Mouse (Mus musculus) CD8-positive naive resting alpha-beta T cell, adult 2 months (primary cell): ENCODE results near the gene Bcl7a.
A peak's percentile ranks its signal among the peaks of the same experiment; 100 is the strongest.

Experiments used
- DNase-seq, 2 experiments: peaks; one replicate each; pipeline ENCODE4 v3.0.0; 2022; ENCODE audit warnings: low read depth in 2 of 2, low spot score in 2 of 2

The Bcl7a gene

DNA sequence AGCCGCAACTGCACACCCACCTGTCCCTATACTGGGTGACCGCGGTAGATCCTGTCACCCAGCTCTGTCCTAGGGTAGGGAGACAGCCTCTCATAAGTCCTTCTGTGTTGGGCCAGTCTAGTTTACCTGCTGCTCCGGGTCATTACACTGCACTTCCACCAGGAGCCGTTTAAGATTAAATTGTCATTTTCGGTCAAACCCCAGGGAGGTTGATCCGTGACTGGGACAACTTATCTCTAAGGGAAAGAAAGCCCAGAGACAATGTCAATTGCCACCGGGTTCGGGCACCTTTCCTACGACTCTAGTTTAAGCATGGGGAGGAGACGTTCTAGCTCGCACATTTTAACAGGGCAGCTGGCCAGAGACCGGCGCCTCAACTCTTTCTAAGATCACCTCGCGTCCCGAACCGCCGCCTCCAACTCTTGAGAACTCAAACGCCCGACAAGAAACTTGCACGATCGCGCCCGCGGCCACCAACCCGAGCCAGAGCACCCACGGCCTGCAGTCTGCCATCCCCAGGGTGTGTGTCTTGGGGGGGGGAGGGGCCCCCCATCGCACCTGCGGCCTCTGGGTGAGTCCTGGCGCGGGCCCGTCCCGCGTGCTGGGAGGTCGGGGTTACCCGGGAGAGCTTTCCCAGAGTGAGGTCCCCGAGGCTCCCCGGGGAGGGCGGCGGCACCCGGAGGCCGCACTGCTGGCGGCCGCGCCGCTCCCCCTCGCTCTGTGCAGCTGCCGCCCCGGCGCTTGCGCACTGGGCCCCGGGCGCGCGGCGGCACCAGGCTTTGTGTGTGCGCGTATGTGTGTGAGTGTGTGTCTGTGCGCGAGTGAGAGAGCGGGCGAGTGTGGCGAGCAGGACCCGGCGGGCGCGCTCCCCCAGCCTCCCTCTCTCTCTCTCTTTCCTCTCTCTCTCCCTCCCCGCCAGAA is at the start of gene Bcl7a:
Gene Bcl7a (plus strand): TSS at position 128 of the 921 bp plus-strand sequence.
- DNase-seq, result peak; percentile 85 to 90

DNA sequence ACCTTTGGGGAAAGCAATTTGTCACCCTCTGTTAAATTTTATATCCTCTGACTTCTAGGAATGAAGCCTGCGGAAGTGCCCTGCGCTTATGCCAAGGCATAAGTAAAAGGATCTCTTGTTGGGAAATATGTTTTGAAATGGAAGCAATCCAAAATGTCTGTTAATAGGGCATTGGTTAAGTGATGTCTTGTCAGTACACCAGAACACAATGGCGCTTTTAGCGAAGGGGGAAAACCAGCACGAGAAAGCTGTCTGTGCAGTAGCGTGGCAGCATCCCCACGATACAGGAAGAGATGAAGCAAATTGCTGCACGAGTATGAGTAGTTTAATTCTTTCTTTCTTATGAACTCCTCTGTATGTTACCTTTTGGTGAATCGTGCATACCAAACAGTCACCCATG is 49.0 kb upstream of the Bcl7a start:
- DNase-seq, result no peak

DNA sequence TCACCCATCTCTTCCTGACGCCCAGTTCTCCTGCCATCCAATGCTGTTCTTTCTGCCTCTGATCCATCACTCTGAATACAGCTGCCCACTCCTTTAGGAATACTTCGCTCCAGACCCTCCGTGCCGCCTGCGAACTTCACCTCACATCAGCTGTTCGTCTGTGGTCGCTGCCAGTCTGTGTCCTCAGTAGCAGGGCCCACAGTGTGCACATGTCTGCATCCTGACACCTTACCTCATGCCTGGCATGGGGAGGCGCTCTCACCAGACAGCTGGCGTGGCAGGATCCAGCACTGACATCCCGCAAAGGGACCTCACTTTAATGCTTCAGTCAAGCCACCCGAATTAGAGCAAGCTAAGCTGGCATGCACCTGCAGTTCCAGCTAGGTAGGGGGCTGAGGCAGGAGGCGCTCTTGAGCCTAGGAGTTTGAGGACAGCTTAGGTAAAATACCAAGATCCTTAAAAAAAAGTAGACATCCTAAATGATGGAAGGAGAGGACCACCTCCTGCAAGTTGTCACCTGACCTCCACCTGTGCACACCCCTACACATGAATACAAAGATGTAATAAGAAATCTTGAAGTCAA is 47.3 kb upstream of the Bcl7a start:
- DNase-seq, result no peak

DNA sequence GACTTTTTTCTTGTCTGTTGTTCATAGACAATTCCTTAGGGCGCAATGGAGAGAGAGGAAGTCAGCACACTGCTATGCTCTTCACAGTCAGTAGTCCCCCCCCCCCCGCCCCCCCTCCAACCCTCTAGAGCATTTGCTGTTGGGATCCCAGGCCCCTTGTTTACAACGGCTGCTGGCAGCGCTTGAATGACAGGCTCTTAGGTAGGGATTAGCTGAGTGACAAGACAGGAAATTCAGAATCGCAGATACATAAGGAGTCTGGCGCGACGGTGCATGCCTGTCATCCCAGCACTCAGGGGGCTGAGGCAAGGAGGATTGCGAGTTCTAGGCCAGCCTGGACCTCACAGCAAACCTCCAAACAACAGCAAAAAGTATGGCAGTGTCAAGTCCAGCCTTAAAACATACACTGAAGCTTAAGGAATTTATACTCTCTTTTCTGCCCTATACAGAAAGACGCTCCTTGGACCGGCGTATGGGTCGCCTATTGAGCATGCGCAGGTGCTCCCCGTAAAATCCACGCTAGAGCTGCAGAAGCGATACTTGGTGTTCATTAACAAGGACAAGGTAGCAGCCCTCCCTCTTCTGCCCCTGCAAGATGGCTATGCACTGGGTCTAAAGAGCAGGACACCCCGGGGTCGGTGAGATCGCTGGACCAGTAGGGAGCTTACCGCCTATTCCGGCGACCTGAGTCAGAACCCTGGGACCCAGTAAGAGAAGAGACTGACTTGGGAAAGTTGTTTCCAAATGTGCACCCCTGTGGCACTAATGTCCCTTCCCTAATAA is 46.5 kb upstream of the Bcl7a start:
- no peak for DNase-seq

DNA sequence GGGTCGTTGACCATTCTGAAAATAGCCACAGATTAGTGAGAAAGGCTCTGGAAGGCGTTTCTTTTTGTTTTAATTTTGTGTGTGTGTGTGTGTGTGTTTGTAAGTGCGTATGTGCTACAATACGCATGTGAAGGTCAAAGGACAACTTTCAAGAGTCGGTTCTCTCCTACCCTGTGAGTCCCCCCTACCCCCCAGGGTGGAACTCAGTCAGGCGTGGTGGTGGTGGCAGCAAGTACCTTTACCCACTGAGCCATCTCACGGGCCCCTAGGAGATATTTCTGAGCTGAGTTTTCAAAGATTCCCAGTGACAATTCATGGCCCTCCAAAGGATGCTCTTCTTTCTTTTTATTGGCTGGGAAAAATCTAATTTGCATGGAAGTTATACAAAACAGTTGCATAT is 45.8 kb upstream of the Bcl7a start:
- no peak for DNase-seq

DNA sequence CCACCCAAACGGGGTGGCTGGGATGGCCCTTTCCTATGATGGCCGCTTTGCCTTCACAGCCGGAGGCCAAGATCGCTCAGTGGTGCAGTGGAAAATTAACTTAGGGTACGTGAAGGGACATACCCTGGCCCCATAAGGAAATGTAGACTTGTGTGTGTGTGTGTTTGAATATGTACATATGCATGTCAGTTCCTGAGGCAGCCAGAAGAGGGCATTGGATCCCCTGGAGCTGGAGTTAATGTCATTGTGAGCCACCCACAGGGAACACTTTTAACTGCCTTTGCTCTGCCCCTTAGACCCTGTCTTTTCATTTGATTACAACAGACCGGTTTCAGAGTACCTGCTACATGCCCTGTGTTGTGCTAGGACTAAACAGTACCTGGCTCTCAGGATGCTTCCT is 45.1 kb upstream of the Bcl7a start:
- DNase-seq, result no peak

DNA sequence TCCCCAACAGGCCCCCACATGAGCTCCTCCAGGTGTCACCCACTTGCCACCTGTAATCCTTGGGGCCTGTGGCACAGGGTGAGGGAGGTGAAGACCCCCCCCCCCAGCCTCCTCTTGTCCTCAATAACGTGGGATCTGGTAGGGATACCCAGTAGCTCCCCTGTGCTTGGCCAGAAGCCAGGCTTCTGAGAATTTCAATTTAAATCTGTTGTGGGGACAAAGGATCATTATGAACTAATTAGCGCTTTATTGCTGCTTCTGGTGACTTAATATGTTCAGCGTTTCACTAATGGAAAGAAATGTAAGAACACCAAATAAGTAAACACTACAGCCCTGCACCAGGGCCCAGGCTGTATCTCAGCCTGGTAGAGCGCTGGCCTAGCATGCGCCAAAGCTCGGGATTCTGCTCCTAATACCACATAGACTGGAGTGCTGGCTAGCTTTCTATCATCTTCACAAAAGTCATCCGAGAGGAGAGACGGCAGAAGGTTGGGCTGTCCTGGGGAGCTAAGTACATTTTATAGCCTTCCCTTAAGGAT is 43.1 kb upstream of the Bcl7a start:
- DNase-seq, result no peak

DNA sequence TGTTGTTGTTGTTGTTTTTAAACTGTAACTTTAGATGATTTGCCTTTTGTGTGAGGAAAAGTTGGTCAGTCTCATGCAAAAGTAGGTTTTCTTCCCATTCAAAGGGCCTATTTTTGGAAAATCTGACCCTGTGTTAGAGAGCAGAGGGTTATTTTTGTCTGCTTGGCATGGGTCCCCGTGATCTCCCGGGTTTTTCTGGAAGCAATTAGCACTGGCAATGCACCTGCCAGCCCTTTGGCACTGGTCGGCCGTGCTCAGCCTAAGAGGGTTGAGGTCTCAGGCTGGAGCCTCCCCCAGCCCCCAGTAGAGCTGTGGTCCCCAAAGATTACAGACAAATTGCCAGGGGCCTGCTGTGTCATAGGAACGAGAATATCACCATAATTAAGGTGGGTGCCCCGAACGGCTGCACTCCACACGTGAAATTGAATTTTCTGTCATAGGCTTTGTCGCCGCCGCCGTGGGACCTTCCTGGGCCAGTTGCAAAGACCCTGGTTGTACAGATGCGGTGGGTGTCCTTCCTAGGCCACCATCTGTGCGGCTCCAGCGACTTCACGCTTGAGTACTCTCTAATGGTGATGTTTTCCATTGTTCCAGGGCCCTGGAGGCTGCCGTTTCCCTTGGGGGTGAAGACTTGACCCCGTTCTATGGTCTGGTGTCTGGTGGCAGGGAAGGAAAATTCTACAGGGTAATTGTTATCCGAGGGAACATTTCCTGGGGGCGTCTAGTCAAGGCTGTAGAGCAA is 41.7 kb upstream of the Bcl7a start:
- DNase-seq, result no peak

DNA sequence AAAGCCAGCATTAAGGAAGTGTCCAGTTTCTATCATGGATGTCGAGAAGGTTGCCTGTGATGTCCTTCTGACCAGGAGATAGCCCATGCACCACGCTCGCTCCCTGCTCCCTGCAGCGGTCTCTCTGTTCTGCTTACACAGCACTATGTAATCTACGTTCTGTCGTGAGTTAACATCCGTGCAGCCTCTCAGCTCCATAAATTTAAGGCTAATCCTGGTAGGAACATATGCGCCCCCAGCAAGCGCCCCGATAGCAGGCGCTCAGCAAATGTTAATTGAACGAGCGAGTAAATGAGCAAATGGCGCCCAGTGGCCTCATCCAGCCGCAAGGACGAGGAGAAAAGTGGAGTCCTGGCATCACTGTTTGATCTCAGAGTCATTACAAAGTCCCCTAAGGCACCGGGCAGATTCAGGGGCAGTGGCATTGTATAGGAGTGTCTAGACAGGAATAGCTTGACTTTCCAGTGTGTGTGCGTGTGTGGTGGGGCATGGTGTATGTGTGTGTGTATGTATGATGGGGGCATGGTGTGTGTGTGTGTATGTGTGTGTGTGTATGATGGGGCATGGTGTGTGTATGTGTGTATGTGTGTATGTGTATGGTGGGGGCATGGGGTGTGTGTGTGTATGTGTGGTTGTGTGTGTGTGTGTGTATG is 35.9 kb upstream of the Bcl7a start:
- no peak for DNase-seq

DNA sequence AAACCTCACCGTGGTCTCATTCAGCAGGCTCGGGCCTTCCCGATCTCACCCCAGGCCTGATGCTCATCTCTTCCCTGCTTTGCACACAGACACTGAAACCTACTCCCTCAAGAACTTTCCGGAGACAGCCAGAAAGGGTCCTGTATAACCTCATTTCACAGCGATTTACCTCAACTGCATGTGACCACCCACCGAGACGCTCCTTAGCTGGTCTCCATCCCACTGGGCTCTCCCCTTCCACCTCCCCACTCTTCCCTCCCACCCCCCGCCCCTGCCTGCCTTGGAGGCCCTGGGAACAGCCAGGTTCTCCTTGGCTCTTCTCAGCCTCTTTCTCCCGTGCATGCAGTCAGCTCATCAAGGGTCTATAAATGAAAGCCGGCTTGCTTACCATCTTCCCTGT is 33.8 kb upstream of the Bcl7a start:
- DNase-seq, result no peak

DNA sequence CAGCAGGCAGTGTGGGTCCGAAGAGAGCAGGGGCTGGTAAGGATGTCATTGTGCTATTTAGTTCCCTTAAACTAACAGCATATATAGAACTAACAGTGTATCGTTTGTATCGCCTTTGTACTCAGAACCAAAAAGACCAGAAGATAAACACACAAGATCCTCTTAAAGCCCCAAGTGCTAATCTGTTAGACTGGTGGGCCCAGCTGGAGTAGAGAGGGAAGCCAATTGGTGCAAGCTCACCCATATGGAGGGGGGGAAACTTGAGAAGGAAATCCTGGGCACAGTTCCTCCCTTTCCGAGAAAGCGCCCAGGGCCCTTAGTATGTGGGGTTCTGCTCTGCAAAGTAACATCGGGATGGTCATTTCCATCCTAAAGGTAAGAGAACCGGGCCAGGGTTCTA is 33.4 kb upstream of the Bcl7a start:
- no peak for DNase-seq

DNA sequence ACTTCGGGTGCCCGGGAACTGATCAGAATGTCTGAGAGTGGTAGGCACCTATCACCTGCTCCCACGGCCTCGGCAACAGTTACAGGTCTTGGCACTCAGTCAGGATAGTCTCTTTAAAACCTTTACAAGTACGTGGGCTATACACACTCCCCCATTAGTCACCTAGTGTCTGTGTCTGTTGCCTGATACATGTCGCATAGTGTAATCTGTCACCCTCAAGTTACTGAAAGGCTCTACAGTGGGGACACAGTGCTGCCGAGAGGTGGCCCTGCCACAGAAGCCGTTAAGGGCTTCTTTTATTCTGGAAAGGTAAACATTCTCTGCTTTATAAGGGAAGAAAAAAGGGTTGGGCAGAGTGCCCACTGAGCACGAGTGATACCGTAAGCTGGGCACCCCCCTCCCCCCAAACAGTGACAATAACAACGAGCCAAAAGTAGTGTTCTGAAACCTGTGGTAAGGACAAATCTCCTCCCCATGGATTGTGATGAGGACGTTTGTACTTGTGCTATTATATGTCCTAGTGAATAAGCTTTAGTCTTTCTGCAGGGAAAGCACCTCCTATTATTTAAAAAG is 30.5 kb upstream of the Bcl7a start:
- DNase-seq, result no peak

DNA sequence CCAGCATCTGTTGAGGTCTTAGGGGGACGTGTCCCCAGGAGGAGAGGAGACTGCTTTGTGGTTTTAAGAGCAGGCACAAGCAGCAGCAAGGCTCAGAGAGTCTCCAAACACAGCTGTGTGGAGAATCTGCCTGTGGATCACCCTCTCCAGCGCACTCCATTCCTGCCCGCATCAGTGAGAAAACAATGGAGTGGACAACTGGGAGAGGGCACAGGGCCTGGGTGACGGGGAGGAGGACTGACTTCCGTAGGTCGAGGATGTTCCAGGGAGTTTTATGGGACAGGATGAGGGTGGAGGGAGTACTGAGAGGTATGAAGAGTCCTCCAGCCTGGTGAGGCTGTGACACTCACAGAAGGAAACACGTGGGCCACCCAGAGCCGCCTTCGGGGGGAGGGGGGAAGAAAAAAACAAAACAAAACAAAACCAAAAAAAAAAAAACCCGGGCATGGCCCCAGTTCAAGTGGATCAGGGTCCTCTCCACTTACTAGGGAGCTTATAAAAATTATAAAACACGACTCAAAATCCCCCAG is 29.7 kb upstream of the Bcl7a start:
- no peak for DNase-seq

DNA sequence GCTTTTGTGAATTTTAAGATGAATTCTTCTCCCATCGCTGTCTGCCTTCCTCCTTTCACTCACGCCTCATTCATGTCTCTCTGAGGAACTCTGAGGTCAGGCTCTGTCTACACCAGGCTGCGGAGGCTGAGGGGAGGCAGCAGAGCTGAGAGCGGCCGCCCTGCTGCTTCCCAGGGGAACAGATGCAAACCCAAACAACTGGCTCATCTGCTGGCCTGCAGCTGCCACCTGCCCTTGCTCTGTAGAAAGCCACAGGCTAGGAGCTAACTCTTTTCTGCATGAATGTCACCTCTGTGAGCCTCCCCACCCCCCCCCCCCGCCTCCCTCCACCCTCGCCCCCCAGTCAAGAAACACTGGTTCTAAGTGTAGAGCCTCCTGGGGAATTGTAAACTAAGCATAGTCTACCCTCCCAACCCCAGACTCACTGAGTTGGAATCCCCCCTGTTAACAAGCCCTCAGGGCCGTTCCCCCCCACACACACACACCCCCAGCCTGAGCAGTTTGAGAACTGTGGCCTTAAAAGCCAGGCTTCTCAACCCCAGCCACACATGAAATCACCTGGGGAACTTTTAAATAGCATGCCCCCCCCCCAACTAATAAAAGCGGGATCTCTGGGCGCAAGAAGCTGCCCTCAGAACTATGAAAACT is 28.3 kb upstream of the Bcl7a start:
- no peak for DNase-seq

DNA sequence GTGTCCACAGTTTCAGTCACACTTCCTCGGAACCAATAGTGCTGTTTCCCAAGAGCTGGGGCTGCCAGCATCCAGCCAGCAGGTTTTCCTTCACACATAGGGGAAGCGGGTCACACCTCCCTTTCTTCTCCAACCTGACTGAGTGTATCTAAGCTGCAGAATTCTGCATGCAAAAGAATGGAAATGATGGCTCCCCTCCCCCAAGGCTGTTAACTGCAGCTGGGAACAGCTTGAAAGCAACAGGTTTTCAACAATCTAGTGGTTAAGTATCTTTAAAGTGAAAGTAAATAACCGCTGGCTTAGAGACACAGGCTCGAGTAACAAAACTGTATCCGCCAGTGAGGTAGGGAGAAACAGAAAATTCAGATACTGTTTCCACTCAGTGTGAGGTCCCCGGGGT is 25.6 kb upstream of the Bcl7a start:
- DNase-seq, result peak in 1 of 2 experiments; percentile 13

DNA sequence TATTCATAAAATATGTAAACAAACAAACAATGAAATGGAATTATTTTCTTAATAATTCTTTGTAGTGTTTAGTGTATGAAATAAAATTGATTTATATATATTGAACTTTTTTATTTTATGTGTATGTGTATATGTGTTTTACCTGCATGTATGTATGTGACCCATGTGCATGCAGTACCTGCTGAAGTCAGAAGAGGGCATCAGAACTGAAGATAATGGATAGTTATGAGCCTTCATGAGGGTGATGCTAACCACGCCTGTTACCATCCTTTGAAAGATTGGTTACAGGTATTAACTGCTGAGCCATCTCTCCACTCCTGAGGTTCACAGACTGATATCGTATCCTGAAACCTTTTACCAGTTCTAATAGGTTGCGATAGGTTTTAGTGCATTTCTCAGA is 23.5 kb upstream of the Bcl7a start:
- DNase-seq, result no peak

DNA sequence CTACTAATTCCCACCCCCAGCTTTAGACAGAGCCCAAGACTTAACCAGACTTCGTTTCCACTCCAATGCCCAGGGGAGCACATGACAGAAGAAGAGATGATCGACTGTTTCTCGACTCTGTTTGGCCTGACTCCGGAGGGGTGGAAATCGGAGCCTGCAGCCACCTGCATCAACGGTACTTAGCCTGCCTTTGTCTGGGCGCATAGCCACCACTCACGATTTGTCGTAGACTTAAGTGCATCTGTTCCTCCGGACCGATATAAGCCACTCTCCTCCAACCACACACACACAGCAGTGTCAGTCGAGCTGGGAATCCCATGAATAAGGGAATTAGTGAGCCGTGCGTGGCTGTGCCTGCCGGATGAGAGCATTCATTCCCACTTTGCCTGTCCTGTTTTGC is 19.4 kb upstream of the Bcl7a start:
- no peak for DNase-seq

DNA sequence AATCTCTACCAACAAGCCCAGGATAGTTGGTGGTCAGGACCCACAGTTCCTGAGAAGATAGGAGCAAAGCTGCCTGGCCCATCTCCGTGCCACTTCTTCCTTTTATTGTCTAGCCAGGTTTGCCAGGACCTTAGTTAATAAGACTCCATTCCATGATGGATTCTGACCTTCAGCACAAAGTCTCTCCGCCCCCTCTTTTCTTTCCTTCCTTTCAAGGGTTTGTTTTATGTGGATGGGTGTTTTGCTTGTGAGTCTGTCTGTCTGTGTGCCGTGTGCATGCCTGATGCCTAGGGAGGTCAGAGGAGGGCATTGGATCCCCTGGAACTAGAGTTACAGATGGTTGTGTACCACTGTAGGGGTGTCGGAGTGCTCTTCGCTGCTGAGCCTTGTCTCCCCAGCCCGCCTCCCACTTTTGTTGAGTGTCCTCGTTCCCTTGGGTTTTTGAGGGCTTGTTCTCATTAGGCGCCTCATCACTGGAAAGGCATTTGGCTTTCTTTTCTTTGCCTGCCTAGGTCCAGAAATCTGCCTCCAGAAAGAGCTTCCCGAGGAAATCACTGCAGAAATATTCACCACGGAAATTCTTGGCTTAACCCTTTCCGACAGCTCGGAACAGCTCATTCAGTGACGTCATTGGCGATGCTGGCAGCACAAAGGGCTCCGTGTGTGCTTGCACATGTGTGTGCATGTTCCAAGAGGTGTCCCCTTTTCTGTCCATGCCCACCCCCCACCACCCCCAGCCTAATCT is 17.5 kb upstream of the Bcl7a start:
- no peak for DNase-seq

DNA sequence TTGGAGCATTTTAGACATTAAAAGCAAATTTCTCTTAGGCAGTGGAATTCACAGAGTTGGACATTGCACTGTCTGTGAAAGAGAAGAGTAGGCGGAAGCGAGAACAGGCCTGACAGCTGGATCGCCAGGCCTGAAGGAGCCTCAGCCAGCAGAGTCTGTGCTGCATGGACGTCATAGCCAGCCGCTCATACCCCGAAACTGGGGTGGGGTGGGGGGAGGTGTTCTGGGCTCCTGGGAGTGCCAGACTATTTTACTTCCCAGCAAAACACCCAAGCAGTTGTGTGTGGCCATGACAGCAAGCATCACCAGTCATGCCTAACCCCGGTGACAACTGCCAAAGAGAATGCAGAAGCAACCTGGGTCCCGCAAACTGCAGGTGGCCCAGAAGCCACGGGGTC is 16.9 kb upstream of the Bcl7a start:
- no peak for DNase-seq
